Mouse (Mus musculus): ENCODE measurements around the gene Gm340. TPM values are rescaled to one million over a fixed set of nuclear protein-coding genes. Genes with fewer than 3 reads are reported as not detected.
A peak's percentile ranks its signal among the peaks of the same experiment; 100 is the strongest.

Gene Gm340
- polyA plus RNA-seq, 1 experiment from 2014 or later: 4.6 TPM

- Histone ChIP-seq H3K27me3 (ENCODE audit: control insufficient read depth, insufficient read depth, low read length) (no peaks in the 10 kb centered on the region), H3K9me3 (ENCODE audit: control insufficient read depth, low read length) (no peaks in the 10 kb centered on the region), H3K4me1 (ENCODE audit: control insufficient read depth, insufficient read depth, low read length) (no peaks in the 10 kb centered on the region), H3K4me3 (ENCODE audit: low read depth, low read length) (no peak overlapping the region), H3K9ac (replicated peaks; ENCODE audit: low read depth, low read length) (no peak overlapping the region), H3K27ac (ENCODE audit: low read depth, low read length) (no peak overlapping the region), H3K4me2 (ENCODE audit: low read depth, low read length) (no peak overlapping the region), H3K36me3 (ENCODE audit: control insufficient read depth, insufficient read depth, low read length) (peaks cover 23% of the 10 kb centered on the region)
- 91% methylated on average over 4 of the region's 4 CpGs for WGBS
- no peak for ATAC-seq (ENCODE audit: low read depth)
Observed at GRCm38 (mm10) chr19:41579311-41579920, 2.8 kb upstream of the Gm340 start.

GRCm38 (mm10) chr19:41582918-41583514 is 846 bp downstream of the Gm340 start:
- Histone ChIP-seq H3K27ac (ENCODE audit: low read depth, low read length) (no peak overlapping the region), H3K36me3 (ENCODE audit: control insufficient read depth, insufficient read depth, low read length) (peaks cover 32% of the 10 kb centered on the region), H3K27me3 (ENCODE audit: control insufficient read depth, insufficient read depth, low read length) (no peaks in the 10 kb centered on the region), H3K4me3 (ENCODE audit: low read depth, low read length) (no peak overlapping the region), H3K4me2 (ENCODE audit: low read depth, low read length) (no peak overlapping the region), H3K9me3 (ENCODE audit: control insufficient read depth, low read length) (no peaks in the 10 kb centered on the region), H3K4me1 (ENCODE audit: control insufficient read depth, insufficient read depth, low read length) (no peaks in the 10 kb centered on the region), H3K9ac (replicated peaks; ENCODE audit: low read depth, low read length) (no peak overlapping the region)
- no peak for ATAC-seq (ENCODE audit: low read depth)
- 96% methylated on average over 5 of the region's 5 CpGs for WGBS

- H3K9ac ChIP-seq (replicated peaks; ENCODE audit: low read depth, low read length): no peak overlapping the region
- no peak overlapping the region for H3K27ac ChIP-seq (ENCODE audit: low read depth, low read length)
- 92% methylated on average over 10 of the region's 10 CpGs for WGBS
- H3K4me1 ChIP-seq (ENCODE audit: control insufficient read depth, insufficient read depth, low read length): peaks cover under 1% of the 10 kb centered on the region
- H3K4me2 ChIP-seq (ENCODE audit: low read depth, low read length): no peak overlapping the region
- no peaks in the 10 kb centered on the region for H3K9me3 ChIP-seq (ENCODE audit: control insufficient read depth, low read length)
- no peaks in the 10 kb centered on the region for H3K27me3 ChIP-seq (ENCODE audit: control insufficient read depth, insufficient read depth, low read length)
- ATAC-seq (ENCODE audit: low read depth): no peak
- H3K4me3 ChIP-seq (ENCODE audit: low read depth, low read length): no peak overlapping the region
- H3K36me3 ChIP-seq (ENCODE audit: control insufficient read depth, insufficient read depth, low read length): peaks cover 30% of the 10 kb centered on the region
Observed at GRCm38 (mm10) chr19:41586752-41587151, 4.6 kb downstream of the Gm340 start.

GRCm38 (mm10) chr19:41587431-41588222 is 5.5 kb downstream of the Gm340 start:
- no peak for ATAC-seq (ENCODE audit: low read depth)
- H3K9me3 ChIP-seq (ENCODE audit: control insufficient read depth, low read length): no peaks in the 10 kb centered on the region
- H3K27me3 ChIP-seq (ENCODE audit: control insufficient read depth, insufficient read depth, low read length): no peaks in the 10 kb centered on the region
- peaks cover 4% of the 10 kb centered on the region for H3K4me1 ChIP-seq (ENCODE audit: control insufficient read depth, insufficient read depth, low read length)
- H3K4me3 ChIP-seq (ENCODE audit: low read depth, low read length): no peak overlapping the region
- 90% methylated on average over 20 of the region's 20 CpGs for WGBS
- no peak overlapping the region for H3K4me2 ChIP-seq (ENCODE audit: low read depth, low read length)
- no peak overlapping the region for H3K27ac ChIP-seq (ENCODE audit: low read depth, low read length)
- peaks cover 22% of the 10 kb centered on the region; the same call in 1 of the 2 replicates for H3K36me3 ChIP-seq (ENCODE audit: control insufficient read depth, insufficient read depth, low read length)
- no peak overlapping the region for H3K9ac ChIP-seq (replicated peaks; ENCODE audit: low read depth, low read length)

- WGBS: 89% methylated on average over 7 of the region's 7 CpGs
Observed at GRCm38 (mm10) chr19:41589026-41589425, 6.9 kb downstream of the Gm340 start.

GRCm38 (mm10) chr19:41589681-41590080 is 7.5 kb downstream of the Gm340 start:
- 55% methylated on average over 8 of the region's 8 CpGs for WGBS

More at GRCm38 (mm10) chr19:41589026-41589425, 6.9 kb downstream of the Gm340 start:
- no peaks in the 10 kb centered on the region for H3K27me3 ChIP-seq (ENCODE audit: control insufficient read depth, insufficient read depth, low read length)
- ATAC-seq (ENCODE audit: low read depth): no peak
- no peak overlapping the region for H3K4me2 ChIP-seq (ENCODE audit: low read depth, low read length)
- no peak overlapping the region for H3K4me3 ChIP-seq (ENCODE audit: low read depth, low read length)
- H3K9ac ChIP-seq (replicated peaks; ENCODE audit: low read depth, low read length): no peak overlapping the region
- H3K27ac ChIP-seq (ENCODE audit: low read depth, low read length): no peak overlapping the region
- peaks cover 4% of the 10 kb centered on the region for H3K4me1 ChIP-seq (ENCODE audit: control insufficient read depth, insufficient read depth, low read length)
- peaks cover 11% of the 10 kb centered on the region; the same call in 1 of the 2 replicates for H3K36me3 ChIP-seq (ENCODE audit: control insufficient read depth, insufficient read depth, low read length)
- H3K9me3 ChIP-seq (ENCODE audit: control insufficient read depth, low read length): no peaks in the 10 kb centered on the region

GRCm38 (mm10) chr19:41591808-41592207 is 9.6 kb downstream of the Gm340 start:
- H3K27ac ChIP-seq (ENCODE audit: low read depth, low read length): no peak overlapping the region
- H3K4me3 ChIP-seq (ENCODE audit: low read depth, low read length): no peak overlapping the region
- H3K4me1 ChIP-seq (ENCODE audit: control insufficient read depth, insufficient read depth, low read length): peaks cover 4% of the 10 kb centered on the region
- H3K9me3 ChIP-seq (ENCODE audit: control insufficient read depth, low read length): no peaks in the 10 kb centered on the region
- no peaks in the 10 kb centered on the region for H3K36me3 ChIP-seq (ENCODE audit: control insufficient read depth, insufficient read depth, low read length)
- H3K4me2 ChIP-seq (ENCODE audit: low read depth, low read length): no peak overlapping the region
- no peak overlapping the region for H3K9ac ChIP-seq (replicated peaks; ENCODE audit: low read depth, low read length)
- ATAC-seq (ENCODE audit: low read depth): peak; percentile 39; the same call in 1 of the 2 replicates
- no peaks in the 10 kb centered on the region for H3K27me3 ChIP-seq (ENCODE audit: control insufficient read depth, insufficient read depth, low read length)
- 67% methylated on average over 12 of the region's 12 CpGs for WGBS

More at GRCm38 (mm10) chr19:41589681-41590080, 7.5 kb downstream of the Gm340 start:
- Histone ChIP-seq H3K36me3 (ENCODE audit: control insufficient read depth, insufficient read depth, low read length) (peaks cover 8% of the 10 kb centered on the region; the same call in 1 of the 2 replicates), H3K27me3 (ENCODE audit: control insufficient read depth, insufficient read depth, low read length) (no peaks in the 10 kb centered on the region), H3K4me1 (ENCODE audit: control insufficient read depth, insufficient read depth, low read length) (peaks cover 4% of the 10 kb centered on the region), H3K9me3 (ENCODE audit: control insufficient read depth, low read length) (no peaks in the 10 kb centered on the region), H3K9ac (replicated peaks; ENCODE audit: low read depth, low read length) (no peak overlapping the region), H3K27ac (ENCODE audit: low read depth, low read length) (no peak overlapping the region), H3K4me2 (ENCODE audit: low read depth, low read length) (no peak overlapping the region), H3K4me3 (ENCODE audit: low read depth, low read length) (no peak overlapping the region)
- no peak for ATAC-seq (ENCODE audit: low read depth)

GRCm38 (mm10) chr19:41597170-41597894 is 15.2 kb downstream of the Gm340 start:
- ATAC-seq (ENCODE audit: low read depth): no peak
- Histone ChIP-seq H3K36me3 (ENCODE audit: control insufficient read depth, insufficient read depth, low read length) (0 out of 2 replicates have a peak, but pooled peaks cover 3% of the 10 kb centered on the region), H3K4me3 (ENCODE audit: low read depth, low read length) (no peak overlapping the region), H3K9ac (replicated peaks; ENCODE audit: low read depth, low read length) (no peak overlapping the region), H3K27me3 (ENCODE audit: control insufficient read depth, insufficient read depth, low read length) (no peaks in the 10 kb centered on the region), H3K4me1 (ENCODE audit: control insufficient read depth, insufficient read depth, low read length) (no peaks in the 10 kb centered on the region), H3K27ac (ENCODE audit: low read depth, low read length) (no peak overlapping the region), H3K9me3 (ENCODE audit: control insufficient read depth, low read length) (no peaks in the 10 kb centered on the region), H3K4me2 (ENCODE audit: low read depth, low read length) (no peak overlapping the region)
- 81% methylated on average over 6 of the region's 6 CpGs for WGBS
